Mouse (Mus musculus) embryonic facial prominence, embryonic 12.5 days (tissue): Measurements from ENCODE around the gene Son. TPM values are rescaled to one million over a fixed set of nuclear protein-coding genes. Genes with fewer than 3 reads are reported as not detected.
A peak's percentile ranks its signal among the peaks of the same experiment; 100 is the strongest.

Experiments
- ATAC-seq: fragments of 200-750 bp; cut with Nextera tagmentation; 2 replicates; pipeline ENCODE4 v1.8.0; 2017; ENCODE audit not compliant: insufficient number of reproducible peaks, insufficient read depth, low FRiP score, low TSS enrichment
- H3K27ac ChIP-seq: fragments of 300-500 bp; sonication (generic); 2 replicates; pipeline ENCODE4 v1.5.1; 2016; ENCODE audit warnings: mild to moderate bottlenecking
- H3K27me3 ChIP-seq: fragments of 300-500 bp; sonication (generic); 2 replicates; pipeline ENCODE4 v1.6.1; 2016; ENCODE audit warnings: mild to moderate bottlenecking, moderate library complexity
- H3K36me3 ChIP-seq: fragments of 300-500 bp; sonication (generic); 2 replicates; pipeline ENCODE4 v1.6.1; 2016; ENCODE audit warnings: mild to moderate bottlenecking
- H3K4me1 ChIP-seq: fragments of 300-500 bp; sonication (generic); 2 replicates; pipeline ENCODE4 v1.6.1; 2016
- H3K4me2 ChIP-seq: fragments of 300-500 bp; sonication (generic); replicated peaks from 2 replicates; pipeline ENCODE4 v1.6.1; 2016; ENCODE audit warnings: mild to moderate bottlenecking, moderate library complexity
- H3K4me3 ChIP-seq: fragments of 300-500 bp; sonication (generic); 2 replicates; pipeline ENCODE4 v1.5.1; 2016; ENCODE audit warnings: mild to moderate bottlenecking
- H3K9ac ChIP-seq: fragments of 300-500 bp; sonication (generic); 2 replicates; pipeline ENCODE4 v1.6.1; 2016; ENCODE audit warnings: mild to moderate bottlenecking, moderate library complexity
- H3K9me3 ChIP-seq: fragments of 300-500 bp; sonication (generic); 2 replicates; pipeline ENCODE4 v1.6.1; 2016; ENCODE audit warnings: mild to moderate bottlenecking, moderate library complexity
- WGBS: fragments of 180-500 bp; shearing (Covaris S2); methylation state at CpG from one replicate; pipeline ENCODE4 v1.1.7; 2016; 5-methylcytosine and 5-hydroxymethylcytosine counted together
- polyA plus RNA-seq: library from polyadenylated mRNA; unstranded; fragments of >200 nt; fragmentation: Nextera tagmentation; extraction: Ambion mirVana; gene quantifications from 2 replicates; pipeline ENCODE4 v1.2.1, GENCODE M21; 2016

Son gene
- polyA plus RNA-seq, 1 experiment from 2014 or later: 160 TPM

- Histone ChIP-seq H3K27me3 (no peaks in the 10 kb centered on the region), H3K36me3 (peaks cover 41% of the 10 kb centered on the region), H3K9ac (peak within 1 kb of the TSS; percentile 72), H3K27ac (no peak within 1 kb of the TSS), H3K9me3 (no peaks in the 10 kb centered on the region), H3K4me2 (peak within 1 kb of the TSS; percentile 86), H3K4me1 (no peaks in the 10 kb centered on the region), H3K4me3 (peak within 1 kb of the TSS; percentile 67)
- ATAC-seq: peak; percentile 81
- WGBS: 9% methylated on average over 39 of the region's 39 CpGs
Observed at GRCm38 (mm10) chr16:91618511-91619501, 28.5 kb upstream of the Son start, which contains the start of gene Dnajc28. Gene Dnajc28, minus strand, starts transcription at chr16:91619026.

GRCm38 (mm10) chr16:91620185-91620584, 27.1 kb upstream of the Son start:
- no peak overlapping the region for H3K4me3 ChIP-seq
- H3K4me2 ChIP-seq: no peak overlapping the region
- H3K36me3 ChIP-seq: peaks cover 53% of the 10 kb centered on the region
- H3K9ac ChIP-seq: no peak overlapping the region
- H3K27ac ChIP-seq: no peak overlapping the region
- no peaks in the 10 kb centered on the region for H3K9me3 ChIP-seq
- ATAC-seq: no peak
- no peaks in the 10 kb centered on the region for H3K27me3 ChIP-seq
- 93% methylated on average over 5 of the region's 5 CpGs for WGBS
- no peaks in the 10 kb centered on the region for H3K4me1 ChIP-seq

GRCm38 (mm10) chr16:91620991-91621390, 26.3 kb upstream of the Son start:
- H3K27ac ChIP-seq: no peak overlapping the region
- WGBS: 91% methylated on average over 11 of the region's 11 CpGs
- H3K36me3 ChIP-seq: peaks cover 59% of the 10 kb centered on the region
- H3K4me2 ChIP-seq: no peak overlapping the region
- no peaks in the 10 kb centered on the region for H3K27me3 ChIP-seq
- ATAC-seq: no peak
- no peak overlapping the region for H3K9ac ChIP-seq
- H3K4me1 ChIP-seq: no peaks in the 10 kb centered on the region
- H3K9me3 ChIP-seq: no peaks in the 10 kb centered on the region
- no peak overlapping the region for H3K4me3 ChIP-seq

GRCm38 (mm10) chr16:91623074-91623473, 24.2 kb upstream of the Son start:
- H3K9me3 ChIP-seq: no peaks in the 10 kb centered on the region
- no peak overlapping the region for H3K4me3 ChIP-seq
- H3K4me1 ChIP-seq: no peaks in the 10 kb centered on the region
- no peak for ATAC-seq
- H3K36me3 ChIP-seq: peaks cover 78% of the 10 kb centered on the region
- no peak overlapping the region for H3K4me2 ChIP-seq
- no peaks in the 10 kb centered on the region for H3K27me3 ChIP-seq
- WGBS: 92% methylated on average over 9 of the region's 9 CpGs
- no peak overlapping the region for H3K9ac ChIP-seq
- no peak overlapping the region for H3K27ac ChIP-seq

GRCm38 (mm10) chr16:91627831-91628230, 19.5 kb upstream of the Son start:
- H3K9ac ChIP-seq: no peak overlapping the region
- WGBS: 87% methylated on average over 7 of the region's 7 CpGs

DNA sequence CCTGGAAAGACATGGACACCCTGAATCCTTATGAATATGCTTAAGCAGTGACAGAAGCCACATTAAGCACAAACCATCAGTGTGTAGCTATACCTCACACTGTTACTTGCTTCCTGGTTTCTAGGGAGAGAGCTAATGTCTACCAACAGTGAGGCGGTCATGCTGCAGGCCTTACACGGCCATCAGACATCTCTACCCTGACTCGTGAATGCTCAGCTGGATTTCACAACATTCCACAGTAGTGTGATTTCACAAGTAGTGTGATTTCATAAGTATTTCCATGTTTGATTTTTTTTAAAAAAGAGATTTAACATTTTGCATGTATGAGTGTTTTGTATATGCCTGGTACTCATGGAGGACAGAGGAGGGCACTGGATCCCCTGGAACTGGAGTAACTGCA, 18.6 kb upstream of the Son start:
- no peaks in the 10 kb centered on the region for H3K9me3 ChIP-seq
- H3K4me1 ChIP-seq: no peaks in the 10 kb centered on the region
- WGBS: 91% methylated on average over 3 of the region's 3 CpGs
- no peak overlapping the region for H3K4me2 ChIP-seq
- no peaks in the 10 kb centered on the region for H3K27me3 ChIP-seq
- H3K27ac ChIP-seq: no peak overlapping the region
- no peak for ATAC-seq
- H3K4me3 ChIP-seq: no peak overlapping the region
- H3K36me3 ChIP-seq: peaks cover 88% of the 10 kb centered on the region
- H3K9ac ChIP-seq: no peak overlapping the region

More at GRCm38 (mm10) chr16:91627831-91628230, 19.5 kb upstream of the Son start:
- Histone ChIP-seq H3K4me2 (no peak overlapping the region), H3K27me3 (no peaks in the 10 kb centered on the region), H3K4me1 (no peaks in the 10 kb centered on the region), H3K36me3 (peaks cover 89% of the 10 kb centered on the region), H3K27ac (no peak overlapping the region), H3K4me3 (no peak overlapping the region), H3K9me3 (no peaks in the 10 kb centered on the region)
- ATAC-seq: no peak

DNA sequence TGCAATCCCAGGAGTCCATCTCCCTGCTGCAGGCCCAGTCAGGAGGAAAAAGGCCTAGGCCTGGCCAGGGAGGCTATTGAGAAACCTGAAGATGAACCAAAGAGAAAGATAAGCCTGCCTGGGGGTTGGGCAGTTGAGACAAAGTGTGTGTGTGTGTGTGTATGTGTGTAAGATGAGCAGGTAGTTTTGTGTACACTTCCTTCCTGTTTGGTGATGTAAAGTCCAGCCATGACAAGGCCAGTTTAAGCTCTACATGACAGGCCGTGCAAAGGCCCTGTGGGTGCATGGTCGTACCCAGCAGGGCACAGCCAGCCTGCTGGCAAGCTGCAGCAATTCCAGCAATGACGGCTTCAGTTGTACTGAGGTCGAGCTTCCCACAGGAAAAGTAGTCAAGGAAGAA, 17.6 kb upstream of the Son start:
- H3K9ac ChIP-seq: no peak overlapping the region

GRCm38 (mm10) chr16:91630584-91630983, 16.7 kb upstream of the Son start:
- Histone ChIP-seq H3K9me3 (no peaks in the 10 kb centered on the region), H3K9ac (no peak overlapping the region), H3K4me2 (no peak overlapping the region), H3K27me3 (no peaks in the 10 kb centered on the region), H3K36me3 (peaks cover 82% of the 10 kb centered on the region), H3K4me1 (no peaks in the 10 kb centered on the region), H3K27ac (no peak overlapping the region), H3K4me3 (no peak overlapping the region)
- no peak for ATAC-seq
- WGBS: 72% methylated on average over 1 of the region's 1 CpGs

More for the DNA sequence above, 17.6 kb upstream of the Son start:
- no peak overlapping the region for H3K4me3 ChIP-seq
- H3K27me3 ChIP-seq: no peaks in the 10 kb centered on the region
- H3K27ac ChIP-seq: no peak overlapping the region
- H3K4me1 ChIP-seq: no peaks in the 10 kb centered on the region
- peaks cover 83% of the 10 kb centered on the region for H3K36me3 ChIP-seq
- H3K4me2 ChIP-seq: no peak overlapping the region
- no peak for ATAC-seq
- WGBS: 95% methylated on average over 4 of the region's 4 CpGs
- H3K9me3 ChIP-seq: no peaks in the 10 kb centered on the region

GRCm38 (mm10) chr16:91632439-91632838, 14.9 kb upstream of the Son start:
- Histone ChIP-seq H3K4me3 (no peak overlapping the region), H3K9ac (no peak overlapping the region), H3K4me2 (no peak overlapping the region), H3K27ac (no peak overlapping the region), H3K4me1 (no peaks in the 10 kb centered on the region), H3K9me3 (no peaks in the 10 kb centered on the region), H3K27me3 (no peaks in the 10 kb centered on the region), H3K36me3 (peaks cover 86% of the 10 kb centered on the region)
- ATAC-seq: no peak
- 93% methylated on average over 5 of the region's 5 CpGs for WGBS

GRCm38 (mm10) chr16:91632940-91633339, 14.4 kb upstream of the Son start:
- no peak for ATAC-seq
- no peak overlapping the region for H3K4me2 ChIP-seq
- no peak overlapping the region for H3K9ac ChIP-seq
- H3K4me1 ChIP-seq: no peaks in the 10 kb centered on the region
- 87% methylated on average over 7 of the region's 7 CpGs for WGBS
- H3K9me3 ChIP-seq: no peaks in the 10 kb centered on the region
- H3K27me3 ChIP-seq: no peaks in the 10 kb centered on the region
- peaks cover 86% of the 10 kb centered on the region for H3K36me3 ChIP-seq
- no peak overlapping the region for H3K4me3 ChIP-seq
- H3K27ac ChIP-seq: no peak overlapping the region

GRCm38 (mm10) chr16:91633641-91634040, 13.7 kb upstream of the Son start:
- H3K27ac ChIP-seq: no peak overlapping the region
- peaks cover 85% of the 10 kb centered on the region for H3K36me3 ChIP-seq
- H3K9me3 ChIP-seq: no peaks in the 10 kb centered on the region
- no peak overlapping the region for H3K9ac ChIP-seq
- H3K4me2 ChIP-seq: no peak overlapping the region
- H3K27me3 ChIP-seq: no peaks in the 10 kb centered on the region
- no peak overlapping the region for H3K4me3 ChIP-seq
- H3K4me1 ChIP-seq: no peaks in the 10 kb centered on the region
- no peak for ATAC-seq
- WGBS: 93% methylated on average over 12 of the region's 12 CpGs

GRCm38 (mm10) chr16:91639161-91639560, 8.1 kb upstream of the Son start:
- no peaks in the 10 kb centered on the region for H3K4me1 ChIP-seq
- H3K4me2 ChIP-seq: no peak overlapping the region
- ATAC-seq: no peak
- H3K9me3 ChIP-seq: no peaks in the 10 kb centered on the region
- no peak overlapping the region for H3K9ac ChIP-seq
- H3K4me3 ChIP-seq: no peak overlapping the region
- peaks cover 79% of the 10 kb centered on the region for H3K36me3 ChIP-seq
- H3K27ac ChIP-seq: no peak overlapping the region
- H3K27me3 ChIP-seq: no peaks in the 10 kb centered on the region
- 94% methylated on average over 5 of the region's 5 CpGs for WGBS
